27 mouse cellular contexts compared by ENCODE assay signal in genomic region chr4:59228951-59229350, GRCm38 (mm10).
"Had no signal": no experiment of that assay in that cellular context is flagged by ENCODE, and none has a peak within 500 bp of the region (broad histone marks: within the 10 kb centered on the region; RNA-seq: fewer than 3 reads in every experiment).

No protein-coding gene starts in this region.

- H3K4me3 ChIP-seq: embryonic facial prominence, embryonic 10.5 days; embryonic facial prominence, embryonic 12.5 days; embryonic facial prominence, embryonic 13.5 days; embryonic facial prominence, embryonic 15.5 days; erythroblast, embryonic 14.5 days; forebrain, embryonic 10.5 days; forebrain, embryonic 12.5 days; forebrain, embryonic 13.5 days; forebrain, embryonic 15.5 days; gastrocnemius, adult 2 months; heart, adult 2 months had no signal

- H3K9ac ChIP-seq: embryonic facial prominence, embryonic 12.5 days; embryonic facial prominence, embryonic 13.5 days; embryonic facial prominence, embryonic 15.5 days; forebrain, embryonic 12.5 days; forebrain, embryonic 13.5 days; forebrain, embryonic 15.5 days; forebrain, postnatal 0 days had no signal

- DNase-seq: cerebellum, adult 2 months; cerebellum, adult 8-10 months; cerebellum, adult 9-10 months; cerebellum, adult 9-11 months; cerebellum, postnatal 10 days; cerebellum, postnatal 14 days; cerebellum, postnatal 36 days; embryo, embryonic 11 days; forebrain, postnatal 0 days; gastrocnemius, adult 2 months; gastrocnemius, postnatal 10 days; gastrocnemius, postnatal 25 days; gastrocnemius, postnatal 36 days; heart, adult 11 months; heart, adult 18-20 months; heart, adult 2 months had no signal

- H3K4me1 ChIP-seq: embryonic facial prominence, embryonic 12.5 days; forebrain, embryonic 10.5 days; forebrain, embryonic 12.5 days; forebrain, embryonic 13.5 days; forebrain, embryonic 15.5 days had no signal

- H3K36me3 ChIP-seq: embryonic facial prominence, embryonic 12.5 days had no signal

- H3K27me3 ChIP-seq: embryonic facial prominence, embryonic 12.5 days; embryonic facial prominence, embryonic 13.5 days; embryonic facial prominence, embryonic 15.5 days; forebrain, embryonic 12.5 days; forebrain, embryonic 13.5 days; forebrain, embryonic 15.5 days had no signal

- H3K4me2 ChIP-seq: embryonic facial prominence, embryonic 12.5 days; embryonic facial prominence, embryonic 13.5 days; embryonic facial prominence, embryonic 15.5 days; forebrain, embryonic 12.5 days; forebrain, embryonic 13.5 days; forebrain, embryonic 15.5 days had no signal

- H3K27ac ChIP-seq: embryonic facial prominence, embryonic 10.5 days; embryonic facial prominence, embryonic 12.5 days; embryonic facial prominence, embryonic 13.5 days; embryonic facial prominence, embryonic 15.5 days; forebrain, embryonic 10.5 days; forebrain, embryonic 12.5 days; forebrain, embryonic 13.5 days; forebrain, embryonic 15.5 days; gastrocnemius, adult 2 months; heart, adult 2 months had no signal

- H3K9me3 ChIP-seq: embryonic facial prominence, embryonic 10.5 days; embryonic facial prominence, embryonic 12.5 days; embryonic facial prominence, embryonic 13.5 days; embryonic facial prominence, embryonic 15.5 days; forebrain, embryonic 10.5 days; forebrain, embryonic 12.5 days; forebrain, embryonic 13.5 days; forebrain, embryonic 15.5 days had no signal

- ATAC-seq: forebrain, embryonic 13.5 days; forebrain, embryonic 14.5 days; forebrain, embryonic 15.5 days; forebrain, embryonic 16.5 days; forebrain, postnatal 0 days had no signal
